10 mouse cellular contexts compared by ENCODE assay signal in the genomic region with DNA sequence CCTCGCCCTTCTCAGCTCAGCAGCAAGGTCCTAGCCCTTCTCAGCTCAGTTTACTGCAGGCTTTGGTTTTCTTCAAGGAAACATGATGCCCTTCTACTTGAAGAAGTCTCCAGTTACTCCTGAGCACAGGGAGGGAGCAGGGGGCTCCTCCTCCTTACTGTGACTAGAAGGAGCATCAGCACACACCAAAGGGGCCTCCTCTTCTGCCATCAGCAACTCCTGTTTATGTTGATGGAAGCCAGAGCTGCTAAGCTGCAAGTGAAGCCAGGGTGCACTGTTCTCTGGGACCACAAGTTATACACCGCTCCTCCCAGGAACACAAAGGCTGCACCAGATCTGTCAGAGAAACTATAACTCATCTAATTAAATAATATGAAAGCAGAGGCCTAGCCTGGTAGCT. TPM values are rescaled to one million over a fixed set of nuclear protein-coding genes. Genes with fewer than 3 reads are reported as not detected.
DNase-seq lines count a peak whose midpoint lies in the region; ATAC-seq and TF ChIP-seq lines count a peak whose summit lies in the region.
"Had no signal": no experiment of that assay in that cellular context is flagged by ENCODE, and none has a peak within 500 bp of the region (broad histone marks: within the 10 kb centered on the region; RNA-seq: fewer than 3 reads in every experiment).

No protein-coding gene starts in this region.

- no peaks in the 10 kb centered on the region for H3K36me3 ChIP-seq in heart, embryonic 10.5 days
- H3K36me3 ChIP-seq in lung, embryonic 15.5 days: no peaks in the 10 kb centered on the region
- H3K36me3 ChIP-seq in hindbrain, postnatal 0 days (ENCODE audit: insufficient read depth, low read length): no peaks in the 10 kb centered on the region
- H3K36me3 ChIP-seq in midbrain, postnatal 0 days (ENCODE audit: insufficient read depth, low read length): no peaks in the 10 kb centered on the region

- peak; percentile 17; the same call in 1 of the 2 replicates for ATAC-seq in lung, embryonic 15.5 days (ENCODE audit: borderline replicate concordance, extremely low read depth, low FRiP score, low TSS enrichment)
- ATAC-seq in hindbrain, postnatal 0 days: peak; percentile 59; the same call in 1 of the 2 replicates
- ATAC-seq in midbrain, postnatal 0 days (ENCODE audit: low FRiP score): no peak

- no peaks in the 10 kb centered on the region for H3K9me3 ChIP-seq in heart, embryonic 10.5 days
- H3K9me3 ChIP-seq in lung, embryonic 15.5 days: no peaks in the 10 kb centered on the region
- H3K9me3 ChIP-seq in hindbrain, postnatal 0 days (ENCODE audit: low read length): no peaks in the 10 kb centered on the region
- H3K9me3 ChIP-seq in midbrain, postnatal 0 days (ENCODE audit: low read length): no peaks in the 10 kb centered on the region

- 31% methylated on average over 2 of the region's 2 CpGs for WGBS in heart, embryonic 10.5 days
- WGBS in lung, embryonic 15.5 days: 53% methylated on average over 2 of the region's 2 CpGs
- 77% methylated on average over 2 of the region's 2 CpGs for WGBS in hindbrain, postnatal 0 days
- 77% methylated on average over 2 of the region's 2 CpGs for WGBS in midbrain, postnatal 0 days

- H3K27me3 ChIP-seq in heart, embryonic 10.5 days (ENCODE audit: insufficient read depth, poor library complexity, severe bottlenecking): no peaks in the 10 kb centered on the region; the same call in 1 of the 2 replicates
- H3K27me3 ChIP-seq in lung, embryonic 15.5 days: no peaks in the 10 kb centered on the region
- H3K27me3 ChIP-seq in hindbrain, postnatal 0 days (ENCODE audit: insufficient read depth, low read length): no peaks in the 10 kb centered on the region
- no peaks in the 10 kb centered on the region for H3K27me3 ChIP-seq in midbrain, postnatal 0 days (ENCODE audit: insufficient read depth, low read length)

- peaks cover 55% of the 10 kb centered on the region for H3K4me1 ChIP-seq in heart, embryonic 10.5 days
- peaks cover 33% of the 10 kb centered on the region for H3K4me1 ChIP-seq in lung, embryonic 15.5 days
- no peaks in the 10 kb centered on the region; the same call in 1 of the 2 replicates for H3K4me1 ChIP-seq in hindbrain, postnatal 0 days (ENCODE audit: insufficient read depth, low read length)
- 0 out of 2 replicates have a peak, but pooled peaks cover 3% of the 10 kb centered on the region for H3K4me1 ChIP-seq in midbrain, postnatal 0 days (ENCODE audit: insufficient read depth, low read length)

- H3K4me2 ChIP-seq in lung, embryonic 15.5 days: no peak overlapping the region
- no peak overlapping the region for H3K4me2 ChIP-seq in hindbrain, postnatal 0 days (ENCODE audit: low read depth, low read length)
- H3K4me2 ChIP-seq in midbrain, postnatal 0 days (ENCODE audit: low read depth, low read length, poor library complexity, severe bottlenecking): no peak overlapping the region

- intact Hi-C loops in heart, postnatal 25 days (cut with DNase I): no loop called here

- no peak overlapping the region for H3K9ac ChIP-seq in lung, embryonic 15.5 days
- no peak overlapping the region for H3K9ac ChIP-seq in hindbrain, postnatal 0 days (replicated peaks; ENCODE audit: low read length)
- no peak overlapping the region for H3K9ac ChIP-seq in midbrain, postnatal 0 days (replicated peaks; ENCODE audit: low read length, poor library complexity, severe bottlenecking)

- peak overlapping the region; percentile 77 for H3K27ac ChIP-seq in heart, embryonic 10.5 days
- peak overlapping the region; percentile 48 for H3K27ac ChIP-seq in lung, embryonic 15.5 days
- H3K27ac ChIP-seq in hindbrain, postnatal 0 days: peak overlapping the region; percentile 8; the same call in 1 of the 2 replicates
- no peak overlapping the region for H3K27ac ChIP-seq in midbrain, postnatal 0 days (ENCODE audit: low read depth, low read length)

- TF ChIP-seq CTCF in hindbrain, postnatal 0 days (IDR thresholded peaks at IDR 0.05; ENCODE audit: low read depth): no peak
- peak; percentile 34; the same call in 1 of the 2 replicates for TF ChIP-seq CTCF in midbrain, postnatal 0 days (IDR thresholded peaks at IDR 0.05)

- DNase-seq in heart, embryonic 10.5 days (ENCODE audit: low spot score): no peak
- DNase-seq in heart, postnatal 25 days (ENCODE audit: low spot score): no peak
- no peak for DNase-seq in lung, postnatal 4 days
- no peak for DNase-seq in hindbrain, postnatal 0 days (ENCODE audit: low spot score)
- DNase-seq in midbrain, postnatal 0 days (ENCODE audit: low spot score): peak; percentile 21
- no peak for DNase-seq in testis, postnatal 10 days (ENCODE audit: low spot score)
- no peak for DNase-seq in urinary bladder, postnatal 36 days (ENCODE audit: low spot score in 2 of 2)
- DNase-seq: cerebellum, adult 9-11 months had no signal

- peak overlapping the region; percentile 36; the same call in 1 of the 2 replicates for H3K4me3 ChIP-seq in heart, embryonic 10.5 days
- no peak overlapping the region for H3K4me3 ChIP-seq in lung, embryonic 15.5 days
- H3K4me3 ChIP-seq in hindbrain, postnatal 0 days (ENCODE audit: low read length): no peak overlapping the region
- H3K4me3 ChIP-seq in midbrain, postnatal 0 days (ENCODE audit: low read depth, low read length): no peak overlapping the region

RNA-seq across cellular contexts. Expression of a gene that starts 34.4 kb away (rescaled TPM):
- 26.7 and 38.4 TPM in 2 replicates for polyA plus RNA-seq in heart, embryonic 10.5 days (2016; fragmentation: Nextera tagmentation; extraction: Ambion mirVana)
- total RNA-seq in heart, postnatal 25 days (2021): 1 to 10 TPM; 4.4 to 7.5 TPM
- polyA plus RNA-seq in lung, embryonic 15.5 days (2015; fragmentation: Nextera tagmentation; extraction: Ambion mirVana): 29.3 and 31.9 TPM in 2 replicates
- 5.0 and 9.9 TPM in 2 replicates for total RNA-seq in hindbrain, postnatal 0 days (2014; rRNA removed)
- 7.3 and 9.0 TPM in 2 replicates for polyA plus RNA-seq in hindbrain, postnatal 0 days (2015; fragmentation: Nextera tagmentation; extraction: Ambion mirVana)
- 6.9 and 18.1 TPM in 2 replicates for total RNA-seq in midbrain, postnatal 0 days (2014; rRNA removed)
- polyA plus RNA-seq in midbrain, postnatal 0 days (2015; fragmentation: Nextera tagmentation; extraction: Ambion mirVana): 11.1 and 11.9 TPM in 2 replicates
- polyA plus RNA-seq: C2C12 had no signal
